Mouse (Mus musculus) hindbrain, embryonic 16.5 days (tissue): ENCODE results near the gene Khdrbs1. TPM values are rescaled to one million over a fixed set of nuclear protein-coding genes. Genes with fewer than 3 reads are reported as not detected.
A peak's percentile ranks its signal among the peaks of the same experiment; 100 is the strongest.

Experiments used
- ATAC-seq: fragments of 200-750 bp; cut with Nextera tagmentation; 2 replicates; pipeline ENCODE4 v1.8.0; 2017; ENCODE audit warnings: moderate TSS enrichment, moderate library complexity
- H3K27ac ChIP-seq: fragments of 300-500 bp; sonication (generic); 2 replicates; pipeline ENCODE4 v1.5.1; 2014; ENCODE audit warnings: low read depth, mild to moderate bottlenecking, control low read depth, low read length, moderate library complexity
- H3K27me3 ChIP-seq: fragments of 300-500 bp; sonication (generic); replicated peaks from 2 replicates; pipeline ENCODE4 v1.6.1; 2014; ENCODE audit warnings: low read length; ENCODE audit not compliant: control insufficient read depth, insufficient read depth
- H3K36me3 ChIP-seq: fragments of 300-500 bp; sonication (generic); 2 replicates; pipeline ENCODE4 v1.6.1; 2014; ENCODE audit warnings: mild to moderate bottlenecking, low read length, moderate library complexity, mixed read lengths; ENCODE audit not compliant: control insufficient read depth, insufficient read depth
- H3K4me1 ChIP-seq: fragments of 300-500 bp; sonication (generic); 2 replicates; pipeline ENCODE4 v1.6.1; 2014; ENCODE audit warnings: low read depth, low read length; ENCODE audit not compliant: control insufficient read depth, insufficient read depth
- H3K4me2 ChIP-seq: fragments of 300-500 bp; sonication (generic); 2 replicates; pipeline ENCODE4 v1.6.1; 2014; ENCODE audit warnings: mild to moderate bottlenecking, low read length, control low read depth, moderate library complexity
- H3K4me3 ChIP-seq: fragments of 300-500 bp; sonication (generic); 2 replicates; pipeline ENCODE4 v1.5.1; 2014; ENCODE audit warnings: mild to moderate bottlenecking, low read length, control low read depth, moderate library complexity
- H3K9ac ChIP-seq: fragments of 300-500 bp; sonication (generic); 2 replicates; pipeline ENCODE4 v1.6.1; 2014; ENCODE audit warnings: low read depth, mild to moderate bottlenecking, control low read depth, low read length, moderate library complexity
- H3K9me3 ChIP-seq: fragments of 300-500 bp; sonication (generic); 2 replicates; pipeline ENCODE4 v1.6.1; 2014; ENCODE audit warnings: mild to moderate bottlenecking, low read length, moderate library complexity; ENCODE audit not compliant: control insufficient read depth
- WGBS: fragments of 180-500 bp; shearing (Covaris S2); extraction: QIAGEN DNeasy Blood & Tissue Kit; methylation state at CpG from one replicate; pipeline ENCODE4 v1.1.7; 2014; 5-methylcytosine and 5-hydroxymethylcytosine counted together
- polyA plus RNA-seq: library from polyadenylated mRNA; unstranded; fragments of >200 nt; fragmentation: Nextera tagmentation; extraction: Ambion mirVana; gene quantifications from 2 replicates; pipeline ENCODE4 v1.2.1, GENCODE M21; 2015

The Khdrbs1 gene
- polyA plus RNA-seq, 1 experiment from 2014 or later: 96.3 TPM

- 69% methylated on average over 1 of the region's 1 CpGs for WGBS
- no peaks in the 10 kb centered on the region for H3K9me3 ChIP-seq
- H3K9ac ChIP-seq: no peak overlapping the region
- no peak overlapping the region for H3K4me2 ChIP-seq
- ATAC-seq: no peak
- H3K27me3 ChIP-seq: no peaks in the 10 kb centered on the region
- H3K4me3 ChIP-seq: no peak overlapping the region
- H3K4me1 ChIP-seq: peaks cover 22% of the 10 kb centered on the region
- H3K36me3 ChIP-seq: peaks cover 11% of the 10 kb centered on the region; the same call in 1 of the 2 replicates
- no peak overlapping the region for H3K27ac ChIP-seq
Observed at GRCm38 (mm10) chr4:129700216-129700615, 41.9 kb downstream of the Khdrbs1 start.

- no peaks in the 10 kb centered on the region for H3K27me3 ChIP-seq
- ATAC-seq: no peak
- H3K9ac ChIP-seq: peak overlapping the region; percentile 91; the same call in 1 of the 2 replicates
- H3K4me2 ChIP-seq: peak overlapping the region; percentile 77
- H3K4me3 ChIP-seq: peak overlapping the region; percentile 69
- peaks cover 14% of the 10 kb centered on the region for H3K4me1 ChIP-seq
- H3K9me3 ChIP-seq: no peaks in the 10 kb centered on the region
- peaks cover 13% of the 10 kb centered on the region for H3K36me3 ChIP-seq
- WGBS: 86% methylated on average over 7 of the region's 7 CpGs
- peak overlapping the region; percentile 99 for H3K27ac ChIP-seq
Observed at GRCm38 (mm10) chr4:129697191-129697590, 44.9 kb downstream of the Khdrbs1 start.

- Histone ChIP-seq H3K4me2 (peak within 1 kb of the TSS; percentile 77), H3K4me1 (peaks cover 9% of the 10 kb centered on the region), H3K9me3 (no peaks in the 10 kb centered on the region), H3K9ac (peak within 1 kb of the TSS; percentile 91), H3K27me3 (no peaks in the 10 kb centered on the region), H3K4me3 (peak within 1 kb of the TSS; percentile 69), H3K27ac (peak within 1 kb of the TSS; percentile 99), H3K36me3 (peaks cover 20% of the 10 kb centered on the region)
- 0% methylated on average over 56 of the region's 57 CpGs for WGBS
- ATAC-seq: peak; percentile 91
Observed at GRCm38 (mm10) chr4:129696158-129696985, 45.7 kb downstream of the Khdrbs1 start, which contains the start of gene Tmem39b. Gene Tmem39b (minus strand): TSS chr4:129696838.

GRCm38 (mm10) chr4:129695815-129696157 lies 46.3 kb downstream of the Khdrbs1 start:
- 19% methylated on average over 6 of the region's 6 CpGs for whole genome bisulfite sequencing
- no peaks in the 10 kb centered on the region for H3K9me3 ChIP-seq
- peak; percentile 0; the same call in 1 of the 2 replicates for ATAC-seq
- peak overlapping the region; percentile 69 for H3K4me3 ChIP-seq
- peak overlapping the region; percentile 99 for H3K27ac ChIP-seq
- peak overlapping the region; percentile 77 for H3K4me2 ChIP-seq
- H3K27me3 ChIP-seq: no peaks in the 10 kb centered on the region
- H3K9ac ChIP-seq: peak overlapping the region; percentile 91
- H3K36me3 ChIP-seq: peaks cover 23% of the 10 kb centered on the region
- H3K4me1 ChIP-seq: peaks cover 9% of the 10 kb centered on the region

GRCm38 (mm10) chr4:129684531-129684930 lies 57.6 kb downstream of the Khdrbs1 start:
- H3K9me3 ChIP-seq: no peaks in the 10 kb centered on the region
- no peak for ATAC-seq
- 94% methylated on average over 6 of the region's 6 CpGs for WGBS
- H3K36me3 ChIP-seq: peaks cover 48% of the 10 kb centered on the region
- no peak overlapping the region for H3K9ac ChIP-seq
- H3K27me3 ChIP-seq: no peaks in the 10 kb centered on the region
- no peak overlapping the region for H3K4me2 ChIP-seq
- H3K4me1 ChIP-seq: no peaks in the 10 kb centered on the region
- no peak overlapping the region for H3K27ac ChIP-seq
- H3K4me3 ChIP-seq: no peak overlapping the region

GRCm38 (mm10) chr4:129683901-129684493 lies 58.1 kb downstream of the Khdrbs1 start:
- Histone ChIP-seq H3K4me3 (no peak overlapping the region), H3K36me3 (peaks cover 48% of the 10 kb centered on the region), H3K27ac (no peak overlapping the region), H3K4me2 (no peak overlapping the region), H3K4me1 (no peaks in the 10 kb centered on the region), H3K9ac (no peak overlapping the region), H3K9me3 (no peaks in the 10 kb centered on the region), H3K27me3 (no peaks in the 10 kb centered on the region)
- no peak for ATAC-seq
- 85% methylated on average over 11 of the region's 11 CpGs for WGBS

- Histone ChIP-seq H3K36me3 (peaks cover 55% of the 10 kb centered on the region), H3K9me3 (no peaks in the 10 kb centered on the region), H3K9ac (no peak overlapping the region), H3K27me3 (no peaks in the 10 kb centered on the region), H3K27ac (no peak overlapping the region), H3K4me3 (no peak overlapping the region), H3K4me2 (no peak overlapping the region), H3K4me1 (no peaks in the 10 kb centered on the region)
- ATAC-seq: no peak
- 94% methylated on average over 11 of the region's 11 CpGs for WGBS
Observed at GRCm38 (mm10) chr4:129681837-129682236, 60.3 kb downstream of the Khdrbs1 start.

GRCm38 (mm10) chr4:129672878-129673449 lies 69.1 kb downstream of the Khdrbs1 start:
- Histone ChIP-seq H3K36me3 (peaks cover 20% of the 10 kb centered on the region), H3K9me3 (no peaks in the 10 kb centered on the region), H3K27me3 (no peaks in the 10 kb centered on the region), H3K27ac (peak overlapping the region; percentile 93), H3K4me2 (peak overlapping the region; percentile 69), H3K9ac (peak overlapping the region; percentile 96), H3K4me1 (peaks cover 13% of the 10 kb centered on the region), H3K4me3 (peak overlapping the region; percentile 91)
- 11% methylated on average over 10 of the region's 10 CpGs for WGBS
- no peak for ATAC-seq
